Mouse (Mus musculus) layer of hippocampus, postnatal 14 days (tissue): Measurements from ENCODE around the gene Mphosph6. TPM values are rescaled to one million over a fixed set of nuclear protein-coding genes. Genes with fewer than 3 reads are reported as not detected.

Source experiments
- DNase-seq, 2 experiments: peaks; one replicate each; pipeline ENCODE4 v3.0.0; 2021 to 2022; ENCODE audit warnings: low spot score in 2 of 2, mixed read lengths in 1 of 2
- long read RNA-seq, 2 experiments: library from polyadenylated mRNA; stranded (forward); transcript quantifications; one replicate each; pipeline ENCODE4 v2.0.0; 2021
- total RNA-seq, 2 experiments: library from RNA; stranded (reverse); gene quantifications; 2 replicates each; pipeline ENCODE4 v1.2.3; 2021

The Mphosph6 gene
- 10 to 100 TPM; 21.8 to 24.9 TPM for total RNA-seq
- long read RNA-seq, experiment 1, transcript Mphosph6-201 (5 exons, 1,068 nt): major isoform, 7 of 11 reads
- long read RNA-seq, experiment 1, partial matches to known transcripts: 0 of 11 reads
- long read RNA-seq, experiment 1, other reads (novel, unspliced or antisense): 2 of 11 reads
- long read RNA-seq, experiment 2, transcript Mphosph6-201 (5 exons, 1,068 nt): major isoform, 18 of 20 reads
- long read RNA-seq, experiment 2, partial matches to known transcripts: 1 of 20 reads
- long read RNA-seq, experiment 2, other reads (novel, unspliced or antisense): 0 of 20 reads

DNA sequence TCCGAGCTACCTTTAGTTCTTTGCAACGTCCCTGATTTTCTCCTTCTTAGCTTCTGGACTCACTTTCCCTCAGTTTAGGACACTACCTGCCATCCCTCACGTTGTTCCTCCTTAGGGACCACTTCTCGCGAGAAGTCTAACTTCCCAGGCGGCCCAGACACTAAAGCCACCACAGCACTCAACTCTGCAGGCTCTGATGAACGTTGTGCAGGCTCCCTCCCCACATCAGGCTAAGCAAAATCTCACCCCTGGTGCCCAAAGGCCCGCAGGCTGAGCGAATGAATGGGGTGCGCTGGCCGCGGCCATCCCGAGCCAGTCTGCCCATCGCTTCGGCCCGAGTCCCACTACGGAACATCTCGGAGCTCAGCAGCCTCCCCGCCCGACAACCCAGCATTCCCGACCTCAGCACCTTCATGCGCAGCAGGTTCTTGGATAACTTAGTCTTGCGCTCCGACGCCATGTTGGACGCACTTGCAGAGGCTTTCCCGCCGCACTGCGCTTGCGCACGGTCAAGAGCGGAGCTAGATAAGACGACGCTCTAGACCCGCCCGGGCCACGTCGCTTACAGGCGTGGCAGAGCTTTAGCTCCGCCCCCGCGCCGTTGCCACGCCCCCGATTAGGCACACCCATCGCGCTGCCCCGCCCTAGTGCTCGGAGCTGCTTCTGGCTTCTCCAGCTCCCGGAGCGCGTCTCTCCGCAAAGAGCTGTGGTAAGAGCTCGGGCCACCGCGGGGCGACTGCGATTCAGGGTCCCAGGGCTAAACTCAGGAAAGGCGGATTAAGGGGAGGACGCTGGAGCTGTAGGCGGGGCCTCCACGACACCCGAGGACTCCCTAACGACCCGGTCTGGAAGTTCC lies at the start of gene Mphosph6:
Mphosph6 (minus strand) TSS at position 501 of the 856 bp plus-strand sequence.
- peak; percentile 90 to 96 for DNase-seq

DNA sequence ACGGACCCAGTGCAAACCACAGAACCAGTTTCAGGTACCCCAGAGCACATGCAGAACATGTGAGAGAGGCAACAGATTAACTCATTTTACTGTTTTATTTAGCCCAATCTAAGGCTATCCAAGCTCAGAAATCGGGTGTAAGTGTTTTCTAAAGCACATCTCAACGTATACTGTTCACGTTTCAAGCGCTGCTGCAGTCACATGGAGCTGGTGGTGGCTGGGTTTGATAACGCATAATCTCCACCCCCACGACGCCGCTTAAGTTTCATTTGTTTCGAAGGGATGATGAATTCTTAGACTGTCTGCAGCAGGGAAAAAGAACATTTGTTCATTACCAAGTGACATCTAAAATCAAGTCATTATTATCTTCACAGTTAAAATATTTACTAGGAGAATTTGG lies 48.7 kb upstream of the Mphosph6 start:
- no peak for DNase-seq

DNA sequence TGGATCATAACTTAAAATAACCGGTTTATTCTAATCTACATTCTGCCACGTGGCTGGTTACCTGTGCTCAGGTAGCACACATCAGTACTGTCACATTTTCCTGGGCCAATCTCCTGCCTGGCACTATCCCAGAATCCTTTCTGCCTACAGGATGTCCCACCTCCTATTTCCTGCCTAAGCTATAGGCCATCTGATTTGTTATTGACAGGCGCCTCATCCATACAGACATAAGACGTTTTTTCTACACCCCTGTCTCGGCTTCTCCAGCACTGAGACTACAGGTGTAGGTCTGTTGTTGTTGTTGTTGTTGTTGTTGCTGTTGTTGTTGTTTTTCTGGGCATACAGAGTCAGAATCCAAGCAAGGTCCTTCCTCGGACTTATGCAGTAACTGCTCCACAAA lies 46.1 kb upstream of the Mphosph6 start:
- DNase-seq: no peak

DNA sequence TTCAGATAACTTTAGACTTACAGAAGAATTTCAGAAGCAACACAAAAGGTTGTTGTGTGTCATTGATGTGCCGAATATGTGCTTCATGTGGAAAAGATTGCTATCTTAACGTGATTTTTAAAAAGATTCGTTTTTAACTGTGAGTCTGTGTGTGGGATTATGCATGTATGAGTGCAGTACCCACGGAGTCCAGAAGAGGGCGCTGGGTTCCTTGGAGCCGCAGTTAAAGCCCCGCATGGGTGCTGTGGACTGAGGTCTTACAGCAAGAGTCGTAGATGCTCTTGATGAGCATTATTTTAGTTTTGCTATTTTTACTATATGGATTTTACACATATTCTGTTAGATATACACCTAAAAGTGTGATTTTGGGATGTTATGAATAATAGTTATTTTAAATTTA lies 42.0 kb upstream of the Mphosph6 start:
- no peak for DNase-seq

DNA sequence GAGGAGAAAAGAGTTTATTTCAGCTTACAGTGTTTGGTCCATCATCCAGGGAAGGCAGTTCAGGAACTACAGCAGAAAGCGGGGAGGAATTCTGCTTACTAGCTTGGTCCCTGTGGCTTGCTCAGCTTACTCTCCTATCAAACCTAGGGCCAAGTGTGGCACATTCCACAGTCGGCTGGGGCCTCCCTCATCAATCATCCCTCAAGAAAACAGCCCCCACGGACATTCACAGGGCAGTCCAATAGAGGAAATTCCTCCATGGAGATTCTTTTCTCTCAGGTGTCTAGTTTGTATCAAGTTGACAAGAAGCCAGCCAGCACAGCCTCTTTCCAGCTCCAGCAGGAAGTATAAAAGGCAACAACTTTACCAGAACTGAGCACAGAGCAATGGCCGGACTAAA lies 11.8 kb upstream of the Mphosph6 start:
- DNase-seq: no peak

DNA sequence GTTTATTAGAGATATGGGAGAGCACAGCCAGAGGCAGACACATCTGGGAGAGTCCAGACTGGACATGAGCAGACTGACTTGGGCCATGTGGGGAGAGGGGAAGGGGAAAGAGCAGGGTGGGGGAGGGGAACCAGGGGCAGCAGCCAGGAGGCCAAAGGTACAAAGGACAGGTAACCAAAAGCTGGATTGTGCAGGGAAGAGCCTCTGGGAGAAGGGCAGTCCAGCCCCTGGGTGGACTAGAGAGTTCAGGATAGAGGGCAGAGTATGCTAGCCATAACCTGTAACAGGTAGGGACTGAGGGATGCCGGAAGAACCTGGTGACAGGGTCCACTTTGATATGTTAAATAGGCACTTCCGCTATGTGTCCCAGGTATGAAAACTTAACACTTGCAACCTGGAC lies 8.9 kb upstream of the Mphosph6 start:
- no peak for DNase-seq

DNA sequence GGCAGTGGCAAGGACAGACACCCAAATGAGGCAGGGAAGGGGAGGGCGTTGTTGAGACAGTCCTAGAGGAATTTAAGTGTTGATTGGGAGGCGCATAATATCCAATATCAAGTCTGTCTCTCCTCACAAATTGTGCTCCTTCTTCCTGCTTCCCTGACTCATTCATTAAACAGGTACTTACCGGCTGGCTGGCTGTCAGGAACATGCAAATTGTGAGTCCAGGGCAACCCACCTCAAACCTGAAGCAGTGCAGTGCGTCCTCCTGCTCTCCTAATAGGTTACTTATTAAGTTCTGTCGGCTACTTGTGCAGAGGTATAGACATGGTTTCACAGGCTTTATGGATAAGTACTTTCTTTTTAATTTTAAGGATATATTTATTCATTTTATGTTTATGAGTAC lies 3.7 kb upstream of the Mphosph6 start:
- no peak for DNase-seq

DNA sequence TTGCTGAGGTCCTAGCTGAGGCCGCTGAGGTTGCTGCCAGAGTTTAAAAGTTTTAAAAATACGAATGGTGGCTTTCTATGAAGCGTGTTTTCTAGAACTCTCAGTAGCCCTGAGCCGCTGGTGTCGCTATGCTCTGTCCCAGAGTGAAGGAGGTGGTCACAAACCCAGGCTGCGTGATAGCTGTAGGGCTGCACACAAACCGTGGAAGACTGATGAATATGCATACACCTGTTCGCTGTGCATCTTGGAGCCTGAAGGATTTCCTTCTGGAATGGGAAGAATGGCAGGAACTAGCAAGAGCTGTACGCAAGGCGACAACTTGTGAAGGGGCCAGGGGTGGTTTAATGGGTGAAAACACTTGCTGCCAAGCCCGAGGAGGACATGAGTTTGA lies 551 bp upstream of the Mphosph6 start:
- DNase-seq: no peak

DNA sequence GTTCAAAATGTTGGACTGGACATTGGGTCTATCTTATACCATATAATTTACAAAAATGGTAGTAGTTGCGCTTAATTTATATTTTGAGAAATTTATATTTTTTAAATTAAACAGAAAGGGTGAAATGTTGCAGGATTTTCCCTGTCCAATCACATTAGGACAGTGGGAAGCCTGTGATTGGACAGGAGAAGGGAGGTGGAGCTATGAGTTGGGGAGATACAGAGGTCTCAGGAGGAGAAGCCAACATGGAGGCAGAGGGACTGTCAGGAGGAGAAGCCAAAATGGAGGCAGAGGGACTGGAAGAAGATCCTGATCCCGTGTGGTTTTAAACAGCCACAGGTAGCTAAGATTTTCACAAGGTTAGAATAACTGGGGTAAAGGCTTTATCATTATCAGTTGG lies 3.7 kb downstream of the Mphosph6 start:
- no peak for DNase-seq

DNA sequence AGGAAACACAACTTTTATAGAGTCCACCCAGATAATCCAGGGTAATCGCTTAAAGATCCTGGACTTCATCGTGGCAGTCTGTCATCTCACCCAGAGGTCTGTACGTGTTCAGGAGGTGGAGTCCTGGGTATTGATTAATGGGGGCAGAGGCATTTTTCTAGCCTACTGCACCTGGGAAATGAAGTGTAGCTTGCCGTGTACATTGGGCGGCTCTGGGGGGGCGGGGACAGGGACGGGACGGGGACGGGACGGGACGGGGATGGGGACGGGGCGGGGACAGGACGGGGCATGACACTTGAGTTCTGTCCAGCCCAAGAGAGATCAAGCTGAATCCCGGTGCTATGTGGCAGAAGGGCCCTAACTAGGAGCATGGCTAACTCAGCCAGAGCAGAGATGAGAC lies 5.3 kb downstream of the Mphosph6 start:
- DNase-seq: no peak

DNA sequence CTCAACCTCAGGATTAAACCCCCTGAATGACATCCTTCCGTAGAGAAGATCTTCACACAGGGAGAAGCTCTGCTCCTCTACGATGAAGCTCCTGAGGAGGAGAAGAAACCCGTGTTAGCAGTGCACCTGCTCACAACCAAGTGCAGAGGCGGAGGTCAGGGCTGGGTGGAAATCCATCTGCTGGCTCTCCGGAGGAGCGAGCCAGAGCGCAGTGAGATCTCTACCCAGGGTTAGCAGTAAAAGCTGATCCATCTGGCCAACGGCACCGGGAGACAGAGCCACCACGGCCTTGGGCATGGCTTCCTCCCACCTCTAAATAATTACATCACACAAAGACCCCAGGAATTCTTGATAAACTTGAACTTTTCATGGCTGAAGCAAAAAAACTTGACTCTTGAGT lies 7.2 kb downstream of the Mphosph6 start:
- no peak for DNase-seq

DNA sequence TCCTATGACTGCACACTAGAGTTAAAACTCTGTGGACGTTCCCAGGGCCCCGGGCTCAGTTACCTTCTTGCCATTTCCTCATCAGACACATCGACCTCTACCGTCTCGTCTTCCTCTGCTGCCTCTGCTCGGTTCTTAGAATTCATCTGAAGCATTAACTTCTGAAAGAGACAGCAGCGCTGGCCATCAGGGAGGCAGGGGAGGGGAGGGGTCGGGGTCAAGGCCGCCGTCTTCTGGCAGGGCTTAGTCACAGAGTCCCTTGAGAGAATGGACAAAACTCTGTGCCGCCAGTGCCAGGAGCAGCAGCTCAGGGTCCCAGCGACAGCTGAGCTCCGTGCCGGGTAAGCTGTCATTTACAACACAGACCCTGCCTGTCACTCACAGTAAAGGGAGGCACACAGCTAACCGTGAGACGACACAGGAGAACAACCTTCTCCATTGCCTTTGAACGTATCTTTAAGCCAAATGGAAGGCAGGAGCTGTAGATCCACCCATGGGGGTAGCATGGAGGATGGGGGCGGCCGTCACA lies 9.1 kb downstream of the Mphosph6 start:
- no peak for DNase-seq

DNA sequence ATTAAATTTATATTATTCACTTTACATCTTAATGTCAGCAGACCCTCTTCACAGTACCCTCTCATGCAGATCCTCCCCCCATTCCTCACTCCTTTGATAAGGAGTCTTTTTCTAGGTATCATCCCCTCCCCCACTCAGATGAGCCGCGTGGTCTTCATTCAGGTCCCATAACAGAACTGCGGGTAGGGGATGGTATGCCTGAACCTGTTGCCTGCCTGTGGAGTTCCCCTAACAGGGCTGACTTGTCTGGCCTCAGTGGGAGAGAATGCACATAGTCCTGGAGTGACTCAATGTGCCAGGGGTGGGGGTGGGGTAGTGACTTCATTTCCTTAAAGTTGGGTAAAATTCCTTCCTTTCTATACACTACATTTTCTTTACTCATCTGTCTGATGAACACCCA lies 15.3 kb downstream of the Mphosph6 start:
- no peak for DNase-seq

DNA sequence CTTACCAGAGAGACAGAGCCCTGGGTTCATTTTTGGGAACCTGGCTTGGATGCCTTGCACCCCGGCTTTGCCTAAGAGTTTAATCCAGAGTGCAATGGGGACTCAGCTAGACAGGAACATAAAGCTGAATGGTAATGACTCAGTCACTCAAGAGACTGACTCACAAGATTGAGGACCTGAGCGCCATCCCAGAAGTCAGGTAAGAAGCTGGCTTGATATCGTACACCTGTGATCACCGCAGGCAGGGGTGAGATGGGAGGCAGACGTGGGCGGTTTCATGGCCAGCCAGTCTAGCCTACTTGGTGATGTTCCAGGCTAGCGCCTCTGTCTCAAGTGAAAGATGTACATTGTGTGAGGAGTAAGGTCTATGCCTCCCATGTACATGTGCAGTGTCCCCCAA lies 18.7 kb downstream of the Mphosph6 start:
- no peak for DNase-seq

DNA sequence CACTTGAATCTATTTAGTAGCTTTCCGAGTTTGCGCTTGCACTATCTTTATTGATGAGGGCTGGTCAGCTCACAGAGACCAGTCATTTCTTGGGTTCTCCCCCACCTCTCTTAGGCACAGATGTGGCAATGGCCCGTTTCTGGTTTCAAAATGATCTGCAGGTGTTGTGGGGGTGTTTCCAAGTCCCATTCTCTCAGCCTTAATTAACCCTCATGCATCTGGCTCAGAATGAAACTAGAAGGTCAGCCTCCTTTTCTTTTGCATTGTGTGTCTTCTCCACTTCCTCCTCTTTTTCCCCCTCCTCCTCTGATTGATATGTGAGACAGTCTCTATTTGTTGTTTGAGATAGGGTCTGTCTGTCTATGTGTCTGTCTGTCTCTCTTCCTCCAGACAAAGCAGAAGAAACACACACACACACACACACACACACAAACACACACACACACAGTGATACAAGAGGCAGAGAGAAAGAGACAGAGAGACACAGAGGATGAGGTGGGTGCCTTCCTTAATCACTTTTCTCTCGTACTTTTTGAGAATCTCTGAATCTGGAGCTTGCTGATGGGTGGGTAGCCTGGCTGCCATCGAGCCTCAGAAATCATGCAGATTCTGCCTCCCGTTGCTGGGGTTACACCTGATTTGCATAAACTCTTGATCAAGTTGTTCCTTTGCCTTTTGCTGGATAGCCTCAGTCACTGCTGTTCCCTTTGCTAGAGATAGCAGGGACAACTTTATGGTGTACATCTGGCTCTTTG lies 20.2 kb downstream of the Mphosph6 start:
- DNase-seq: no peak

DNA sequence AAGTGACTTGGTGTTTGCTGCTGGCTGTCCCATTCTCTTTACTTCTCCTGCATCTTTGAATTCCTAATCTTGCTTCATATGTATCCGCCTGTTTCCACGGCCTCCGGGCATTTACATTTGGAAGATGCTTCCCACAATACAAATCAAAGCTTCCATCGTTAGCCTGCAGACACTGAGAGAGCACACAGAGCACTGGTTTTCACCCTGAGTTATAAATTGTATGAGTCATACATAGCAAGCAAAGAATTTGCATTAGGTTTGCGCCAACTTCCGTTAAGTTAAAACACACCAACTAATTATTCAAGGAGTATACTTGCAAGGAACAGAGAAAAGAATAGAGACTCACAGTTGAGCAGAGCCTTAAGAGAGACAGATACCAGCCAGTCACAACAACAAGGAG lies 22.4 kb downstream of the Mphosph6 start:
- no peak for DNase-seq

DNA sequence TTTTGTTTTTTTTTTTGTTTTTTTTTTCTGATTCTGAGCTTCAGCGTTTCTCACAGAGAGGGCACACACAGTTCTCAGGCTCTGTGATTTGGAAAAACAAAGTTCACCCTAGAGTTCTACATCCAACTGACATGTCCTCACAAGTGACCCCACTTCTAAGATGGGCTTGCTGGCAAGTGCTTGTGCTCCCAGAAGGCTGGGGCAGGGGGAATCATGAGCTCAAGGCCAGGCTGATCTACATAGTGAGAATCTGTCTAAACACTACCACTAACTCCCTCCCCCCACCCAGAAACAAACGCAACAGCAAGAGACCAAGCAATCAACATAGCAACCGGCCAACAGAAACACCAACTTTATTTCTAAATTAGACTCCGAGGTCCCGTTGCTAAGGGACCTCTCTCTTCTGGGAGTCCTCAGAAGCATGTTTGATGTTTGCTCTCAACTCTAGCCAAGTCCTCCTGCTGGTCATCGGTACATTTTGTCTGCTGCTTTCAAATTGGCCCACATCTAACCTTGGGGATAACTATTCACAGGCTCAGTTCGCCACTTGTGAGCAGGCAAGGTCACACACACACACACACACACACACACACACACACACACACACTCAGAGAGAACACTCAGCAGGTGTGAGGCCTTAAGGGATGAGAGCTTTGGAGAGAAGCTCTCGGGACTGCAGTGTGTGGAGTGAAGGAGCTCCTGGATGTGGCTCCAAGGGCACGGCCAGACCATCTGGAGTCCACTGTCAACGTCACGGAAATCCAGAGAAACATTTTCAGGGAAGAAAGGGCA lies 23.0 kb downstream of the Mphosph6 start:
- DNase-seq: peak in 1 of 2 experiments; percentile 34

DNA sequence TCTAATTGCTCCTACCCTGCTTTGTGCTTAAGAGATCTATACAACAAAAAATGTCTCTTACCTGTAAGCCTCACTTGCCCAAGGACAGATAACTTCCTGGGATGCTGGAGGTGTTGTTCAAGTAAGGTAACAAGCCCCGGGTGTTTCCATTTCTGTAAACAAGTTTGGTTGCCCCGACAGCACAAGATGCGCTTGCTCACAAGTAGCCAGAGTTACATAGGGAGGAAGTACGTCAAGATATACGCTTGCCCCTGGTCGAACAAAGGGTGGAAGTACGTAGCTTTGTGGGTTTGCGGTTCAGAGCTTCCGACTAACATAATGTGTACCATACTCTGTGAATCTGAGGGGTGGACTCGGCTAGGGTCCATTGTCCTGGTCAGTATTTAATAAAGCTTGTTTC lies 25.7 kb downstream of the Mphosph6 start:
- no peak for DNase-seq

DNA sequence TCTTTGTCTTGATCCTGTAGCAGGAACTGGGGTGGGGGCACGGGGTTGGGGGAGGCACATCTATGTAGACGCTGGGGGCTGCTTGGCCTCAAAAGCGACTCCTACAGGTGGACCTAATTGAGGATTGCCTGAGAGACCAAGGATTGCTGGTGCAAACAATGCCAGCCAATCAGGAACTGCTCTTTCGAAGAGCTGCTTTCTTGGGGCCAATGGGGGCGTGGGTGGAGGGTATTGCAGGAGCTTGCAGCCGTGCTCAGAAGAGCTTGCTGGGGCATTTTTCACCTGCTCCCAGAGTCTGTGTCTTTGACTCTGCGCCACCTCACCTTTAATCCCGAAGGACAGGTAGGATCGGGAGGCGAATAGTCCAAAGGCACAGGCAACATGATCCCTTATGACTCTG lies 26.1 kb downstream of the Mphosph6 start:
- no peak for DNase-seq

DNA sequence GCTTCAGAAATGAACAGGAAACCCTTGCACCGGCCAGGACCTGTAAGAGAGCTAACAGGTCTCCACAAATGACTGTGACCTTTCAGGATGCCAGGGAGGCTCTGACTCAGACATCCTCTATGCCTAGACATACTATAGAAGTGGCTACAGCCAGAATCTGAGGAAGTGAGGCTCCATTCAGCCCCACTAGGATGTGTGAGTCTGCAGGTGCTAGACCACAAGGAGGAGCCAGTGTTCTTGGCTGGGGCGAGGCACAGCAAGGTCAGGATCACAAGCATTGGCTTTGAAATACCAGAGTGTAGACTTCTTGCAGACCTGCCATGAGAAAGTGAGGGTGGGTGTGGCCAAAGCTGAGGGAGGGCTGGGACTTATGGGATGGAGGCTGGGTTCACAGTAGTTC lies 29.1 kb downstream of the Mphosph6 start:
- no peak for DNase-seq

DNA sequence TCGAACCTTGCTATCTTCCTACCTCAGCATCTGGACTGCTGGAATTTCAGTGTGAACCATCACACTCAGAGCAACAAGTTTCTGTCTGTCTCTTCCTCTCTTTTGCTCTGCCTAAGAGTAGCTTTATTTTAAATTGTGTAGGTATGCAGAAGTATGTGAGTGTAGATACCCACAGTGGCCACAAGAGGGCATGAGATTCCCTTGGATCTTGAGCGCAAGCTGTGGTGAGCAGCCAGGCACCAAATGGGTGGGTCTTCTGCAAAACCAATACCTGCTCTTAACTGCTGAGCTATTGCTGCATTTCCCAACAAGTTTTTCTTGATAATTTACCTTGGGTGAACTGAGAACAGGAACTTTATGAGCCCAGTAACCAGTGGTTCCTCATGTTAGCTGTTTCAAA lies 29.6 kb downstream of the Mphosph6 start:
- peak in 1 of 2 experiments; percentile 34 for DNase-seq
